Mouse (Mus musculus): ENCODE data around the gene Krba1.

DNA sequence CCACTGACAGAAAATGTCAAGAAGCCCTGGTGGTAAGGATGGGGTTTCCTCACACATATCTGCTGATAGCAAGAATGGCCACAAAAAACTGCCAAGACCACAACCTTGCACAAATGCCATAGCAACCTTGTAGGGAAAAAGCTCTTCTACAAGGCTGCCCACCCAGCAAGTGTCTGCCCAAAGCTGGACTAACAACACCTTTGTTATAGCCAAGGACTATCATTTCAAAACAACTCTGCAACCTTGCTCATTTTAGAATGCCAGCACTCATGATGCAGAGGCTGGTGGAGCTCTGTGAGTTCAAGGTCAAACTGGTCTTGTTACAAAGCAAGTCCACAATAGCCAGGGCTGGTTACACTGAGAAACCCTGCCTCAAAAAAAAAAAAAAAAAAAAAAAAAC lies 1.6 kb upstream of the Krba1 start:
- TF ChIP-seq POLR2A (IDR thresholded peaks at IDR 0.05; ENCODE audit: low read depth, low read length), result no peak
- TF ChIP-seq CTCF (IDR thresholded peaks at IDR 0.05; ENCODE audit: borderline replicate concordance, insufficient read depth, low read length), result no peak

All from embryonic fibroblast, embryonic 13.5 days (primary cell).